Mouse (Mus musculus): ENCODE measurements around the gene Phb2. TPM values are rescaled to one million over a fixed set of nuclear protein-coding genes. Genes with fewer than 3 reads are reported as not detected.

The Phb2 gene
- polyA plus RNA-seq, 1 experiment from 2014 or later, result 286 TPM

- no peaks in the 10 kb centered on the region for H3K9me3 ChIP-seq (ENCODE audit: control insufficient read depth, low read length)
- H3K4me2 ChIP-seq (ENCODE audit: low read depth, low read length), result peak within 1 kb of the TSS; percentile 73
- WGBS, result under 1% methylated on average over 35 of the region's 100 CpGs
- H3K27ac ChIP-seq (replicated peaks; ENCODE audit: low read depth, low read length), result peak within 1 kb of the TSS; percentile 98
- no peaks in the 10 kb centered on the region for H3K27me3 ChIP-seq (replicated peaks; ENCODE audit: control insufficient read depth, insufficient read depth, low read length)
- peaks cover 14% of the 10 kb centered on the region; the same call in 1 of the 2 replicates for H3K36me3 ChIP-seq (ENCODE audit: control insufficient read depth, insufficient read depth, low read length)
- DNase-seq (ENCODE audit: low spot score), result peak; percentile 90
- ATAC-seq (ENCODE audit: low read depth), result peak; percentile 48
- peaks cover 34% of the 10 kb centered on the region for H3K4me1 ChIP-seq (ENCODE audit: control insufficient read depth, insufficient read depth, low read length)
- H3K4me3 ChIP-seq (ENCODE audit: low read depth, low read length), result peak within 1 kb of the TSS; percentile 79
- peak within 1 kb of the TSS; percentile 98 for H3K9ac ChIP-seq (ENCODE audit: low read depth, low read length)
Observed at GRCm38 (mm10) chr6:124755831-124756595, 43.9 kb downstream of the Phb2 start, which contains the start of the genes Gm45234 and Atn1. Gm45234 (minus strand) TSS chr6:124756021. Atn1 (minus strand) TSS chr6:124756524.

- DNase-seq (ENCODE audit: low spot score) (peak; percentile 94), ATAC-seq (ENCODE audit: low read depth) (peak; percentile 84)
- Histone ChIP-seq H3K9me3 (ENCODE audit: control insufficient read depth, low read length) (no peaks in the 10 kb centered on the region), H3K4me2 (ENCODE audit: low read depth, low read length) (peak overlapping the region; percentile 73), H3K27ac (replicated peaks; ENCODE audit: low read depth, low read length) (peak overlapping the region; percentile 98), H3K27me3 (replicated peaks; ENCODE audit: control insufficient read depth, insufficient read depth, low read length) (no peaks in the 10 kb centered on the region), H3K4me3 (ENCODE audit: low read depth, low read length) (peak overlapping the region; percentile 79), H3K4me1 (ENCODE audit: control insufficient read depth, insufficient read depth, low read length) (peaks cover 34% of the 10 kb centered on the region), H3K36me3 (ENCODE audit: control insufficient read depth, insufficient read depth, low read length) (peaks cover 10% of the 10 kb centered on the region; the same call in 1 of the 2 replicates), H3K9ac (ENCODE audit: low read depth, low read length) (peak overlapping the region; percentile 98)
- under 1% methylated on average over 51 of the region's 54 CpGs for WGBS
Observed at GRCm38 (mm10) chr6:124756652-124757350, 44.7 kb downstream of the Phb2 start.

GRCm38 (mm10) chr6:124757351-124757880 is 45.3 kb downstream of the Phb2 start:
- Histone ChIP-seq H3K4me2 (ENCODE audit: low read depth, low read length) (peak overlapping the region; percentile 73), H3K27me3 (replicated peaks; ENCODE audit: control insufficient read depth, insufficient read depth, low read length) (no peaks in the 10 kb centered on the region)
- 2% methylated on average over 5 of the region's 5 CpGs for WGBS

GRCm38 (mm10) chr6:124757909-124758848 is 46.0 kb downstream of the Phb2 start:
- Histone ChIP-seq H3K9me3 (ENCODE audit: control insufficient read depth, low read length) (no peaks in the 10 kb centered on the region), H3K4me2 (ENCODE audit: low read depth, low read length) (peak overlapping the region; percentile 73), H3K9ac (ENCODE audit: low read depth, low read length) (peak overlapping the region; percentile 98), H3K4me1 (ENCODE audit: control insufficient read depth, insufficient read depth, low read length) (peaks cover 34% of the 10 kb centered on the region), H3K4me3 (ENCODE audit: low read depth, low read length) (peak overlapping the region; percentile 79), H3K27me3 (replicated peaks; ENCODE audit: control insufficient read depth, insufficient read depth, low read length) (no peaks in the 10 kb centered on the region), H3K36me3 (ENCODE audit: control insufficient read depth, insufficient read depth, low read length) (peaks cover 3% of the 10 kb centered on the region; the same call in 1 of the 2 replicates), H3K27ac (replicated peaks; ENCODE audit: low read depth, low read length) (peak overlapping the region; percentile 98)
- ATAC-seq (ENCODE audit: low read depth), result 0 out of 2 replicates have a peak, but pooled peaks have one; percentile 14
- 21% methylated on average over 5 of the region's 5 CpGs for WGBS
- peak; percentile 74 for DNase-seq (ENCODE audit: low spot score)

More at GRCm38 (mm10) chr6:124757351-124757880, 45.3 kb downstream of the Phb2 start:
- H3K4me1 ChIP-seq (ENCODE audit: control insufficient read depth, insufficient read depth, low read length), result peaks cover 34% of the 10 kb centered on the region
- no peak for DNase-seq (ENCODE audit: low spot score)
- ATAC-seq (ENCODE audit: low read depth), result no peak
- H3K9ac ChIP-seq (ENCODE audit: low read depth, low read length), result peak overlapping the region; percentile 98
- peak overlapping the region; percentile 79 for H3K4me3 ChIP-seq (ENCODE audit: low read depth, low read length)
- peaks cover 10% of the 10 kb centered on the region; the same call in 1 of the 2 replicates for H3K36me3 ChIP-seq (ENCODE audit: control insufficient read depth, insufficient read depth, low read length)
- peak overlapping the region; percentile 98 for H3K27ac ChIP-seq (replicated peaks; ENCODE audit: low read depth, low read length)
- H3K9me3 ChIP-seq (ENCODE audit: control insufficient read depth, low read length), result no peaks in the 10 kb centered on the region

GRCm38 (mm10) chr6:124758849-124759232 is 46.7 kb downstream of the Phb2 start:
- DNase-seq (ENCODE audit: low spot score) (peak; percentile 35), ATAC-seq (ENCODE audit: low read depth) (no peak; the same call in 1 of the 2 replicates)
- Histone ChIP-seq H3K36me3 (ENCODE audit: control insufficient read depth, insufficient read depth, low read length) (no peaks in the 10 kb centered on the region), H3K4me3 (ENCODE audit: low read depth, low read length) (peak overlapping the region; percentile 79; the same call in 1 of the 2 replicates), H3K9me3 (ENCODE audit: control insufficient read depth, low read length) (no peaks in the 10 kb centered on the region), H3K27me3 (replicated peaks; ENCODE audit: control insufficient read depth, insufficient read depth, low read length) (no peaks in the 10 kb centered on the region), H3K9ac (ENCODE audit: low read depth, low read length) (peak overlapping the region; percentile 58), H3K4me2 (ENCODE audit: low read depth, low read length) (peak overlapping the region; percentile 73), H3K4me1 (ENCODE audit: control insufficient read depth, insufficient read depth, low read length) (peaks cover 32% of the 10 kb centered on the region), H3K27ac (replicated peaks; ENCODE audit: low read depth, low read length) (peak overlapping the region; percentile 98)
- WGBS, result 46% methylated on average over 2 of the region's 2 CpGs

- Histone ChIP-seq H3K27me3 (replicated peaks; ENCODE audit: control insufficient read depth, insufficient read depth, low read length) (no peaks in the 10 kb centered on the region), H3K9me3 (ENCODE audit: control insufficient read depth, low read length) (no peaks in the 10 kb centered on the region), H3K27ac (replicated peaks; ENCODE audit: low read depth, low read length) (peak overlapping the region; percentile 98), H3K36me3 (ENCODE audit: control insufficient read depth, insufficient read depth, low read length) (no peaks in the 10 kb centered on the region), H3K4me3 (ENCODE audit: low read depth, low read length) (peak overlapping the region; percentile 79; the same call in 1 of the 2 replicates), H3K4me2 (ENCODE audit: low read depth, low read length) (peak overlapping the region; percentile 73), H3K9ac (ENCODE audit: low read depth, low read length) (peak overlapping the region; percentile 58), H3K4me1 (ENCODE audit: control insufficient read depth, insufficient read depth, low read length) (peaks cover 31% of the 10 kb centered on the region)
- WGBS, result 3% methylated on average over 5 of the region's 5 CpGs
- peak; percentile 87 for DNase-seq (ENCODE audit: low spot score)
- no peak for ATAC-seq (ENCODE audit: low read depth)
Observed at GRCm38 (mm10) chr6:124759259-124759658, 47.1 kb downstream of the Phb2 start.

GRCm38 (mm10) chr6:124765951-124766350 is 53.8 kb downstream of the Phb2 start:
- Histone ChIP-seq H3K9me3 (ENCODE audit: control insufficient read depth, low read length) (no peaks in the 10 kb centered on the region), H3K4me3 (ENCODE audit: low read depth, low read length) (no peak overlapping the region), H3K9ac (ENCODE audit: low read depth, low read length) (no peak overlapping the region), H3K27me3 (replicated peaks; ENCODE audit: control insufficient read depth, insufficient read depth, low read length) (no peaks in the 10 kb centered on the region), H3K36me3 (ENCODE audit: control insufficient read depth, insufficient read depth, low read length) (no peaks in the 10 kb centered on the region), H3K4me1 (ENCODE audit: control insufficient read depth, insufficient read depth, low read length) (peaks cover 14% of the 10 kb centered on the region), H3K4me2 (ENCODE audit: low read depth, low read length) (no peak overlapping the region), H3K27ac (replicated peaks; ENCODE audit: low read depth, low read length) (no peak overlapping the region)
- DNase-seq (ENCODE audit: low spot score), result no peak
- 83% methylated on average over 7 of the region's 7 CpGs for WGBS
- no peak for ATAC-seq (ENCODE audit: low read depth)

All from embryonic facial prominence, embryonic 14.5 days (tissue).